Mouse (Mus musculus): ENCODE data around the gene Fyttd1. TPM values are rescaled to one million over a fixed set of nuclear protein-coding genes. Genes with fewer than 3 reads are reported as not detected.
"Not testable (repeated sequence)": the region's sequence is repeated elsewhere in the genome, so short reads cannot be mapped to it uniquely, and the experiment has no call there.

Gene Fyttd1
- total RNA-seq, 2 experiments from 2014 or later = 115 to 125 TPM

- DNase-seq = peak in 1 of 2 experiments; percentile 23
- intact Hi-C loops (cut with DNase I) = not testable (repeated sequence)
These were observed 62.4 kb downstream of the Fyttd1 start for GRCm38 (mm10) chr16:32939716-32940115.

- DNase-seq; intact Hi-C loops (cut with DNase I): not testable (repeated sequence)
These were observed 63.9 kb downstream of the Fyttd1 start for GRCm38 (mm10) chr16:32941226-32941625.

- DNase-seq = no peak
- intact Hi-C loops (cut with DNase I) = no loop called here
These were observed 65.4 kb downstream of the Fyttd1 start for GRCm38 (mm10) chr16:32942694-32943093.

GRCm38 (mm10) chr16:32945379-32945778 lies 68.1 kb downstream of the Fyttd1 start:
- intact Hi-C loops (cut with DNase I) = no loop called here
- no peak for DNase-seq

- intact Hi-C loops (cut with DNase I) = no loop called here
- DNase-seq = no peak
These were observed 70.7 kb downstream of the Fyttd1 start for GRCm38 (mm10) chr16:32948016-32948415.

GRCm38 (mm10) chr16:32948656-32949055 lies 71.4 kb downstream of the Fyttd1 start:
- no peak for DNase-seq
- intact Hi-C loops (cut with DNase I) = no loop called here

GRCm38 (mm10) chr16:32949281-32949680 lies 72.0 kb downstream of the Fyttd1 start:
- DNase-seq = no peak
- intact Hi-C loops (cut with DNase I) = no loop called here

- no peak for DNase-seq
- intact Hi-C loops (cut with DNase I) = no loop called here
These were observed 73.8 kb downstream of the Fyttd1 start for GRCm38 (mm10) chr16:32951074-32951473.

- intact Hi-C loops (cut with DNase I) = no loop called here
- DNase-seq = no peak
These were observed 76.5 kb downstream of the Fyttd1 start for GRCm38 (mm10) chr16:32953806-32954205.

GRCm38 (mm10) chr16:32954304-32954703 lies 77.0 kb downstream of the Fyttd1 start:
- no peak for DNase-seq
- intact Hi-C loops (cut with DNase I) = no loop called here

- intact Hi-C loops (cut with DNase I) = no loop called here
- DNase-seq = no peak
These were observed 79.6 kb downstream of the Fyttd1 start for GRCm38 (mm10) chr16:32956889-32957288.

Other genes starting within 250 kb of the Fyttd1 start
- gene Tnk2, start 233.6 kb upstream of the Fyttd1 start, total RNA-seq (2021) = 10 to 100 TPM; 39.0 to 41.3 TPM
- gene Muc4, start 141.6 kb upstream of the Fyttd1 start, total RNA-seq (2021) = under 1 TPM; 0.10 to 0.17 TPM
- gene Muc20, start 80.1 kb upstream of the Fyttd1 start, total RNA-seq (2021) = under 1 TPM in 1 of 2 experiments, not detected in 1; 0.12 TPM
- gene Smbd1, start 67.0 kb upstream of the Fyttd1 start, total RNA-seq (2021) = not detected
- 10 to 100 TPM; 30.4 to 40.8 TPM for gene Rubcn, start 266 bp downstream of the Fyttd1 start, total RNA-seq (2021)
- gene Lrch3, start 36.6 kb downstream of the Fyttd1 start, total RNA-seq (2021) = 10 to 100 TPM; 32.5 to 32.6 TPM
- under 1 TPM; 0.24 to 0.30 TPM for gene Iqcg, start 178.7 kb downstream of the Fyttd1 start, total RNA-seq (2021)
- 100 to 1,000 TPM; 380 to 387 TPM for gene Rpl35a, start 179.0 kb downstream of the Fyttd1 start, total RNA-seq (2021)
- gene Lmln, start 185.0 kb downstream of the Fyttd1 start, total RNA-seq (2021) = 1 to 10 TPM; 2.2 to 2.3 TPM